Mouse (Mus musculus) E14TG2a.4 (cell line): ENCODE data around the gene Shisa8.
A peak's percentile ranks its signal among the peaks of the same experiment; 100 is the strongest.

Source experiments
- H3K27me3 ChIP-seq: 2 replicates; pipeline ENCODE4 v1.6.1; 2014; ENCODE audit warnings: low read length, control low read depth; ENCODE audit not compliant: insufficient read depth
- H3K36me3 ChIP-seq: 2 replicates; pipeline ENCODE4 v1.6.1; 2014; ENCODE audit warnings: low read length, control low read depth; ENCODE audit not compliant: insufficient read depth
- H3K4me1 ChIP-seq: replicated peaks from 2 replicates; pipeline ENCODE4 v1.6.1; 2014; ENCODE audit warnings: low read depth, low read length, control low read depth
- H3K4me3 ChIP-seq: replicated peaks from 2 replicates; pipeline ENCODE4 v1.5.1; 2014; ENCODE audit warnings: mild to moderate bottlenecking, low read length
- H3K9me3 ChIP-seq: 2 replicates; pipeline ENCODE4 v1.6.1; 2014; ENCODE audit warnings: low read length, control low read depth
- CTCF ChIP-seq: conservative IDR thresholded peaks from 2 replicates; pipeline ENCODE4 v1.5.1; 2014; ENCODE audit warnings: low read length
- NANOG ChIP-seq: IDR thresholded peaks from 2 replicates; pipeline ENCODE4 v1.6.1; 2014; ENCODE audit warnings: borderline replicate concordance, low read length, mixed read lengths
- POU5F1 ChIP-seq: IDR thresholded peaks from 2 replicates; pipeline ENCODE4 v1.6.1; 2014; ENCODE audit warnings: low read length, borderline replicate concordance

Gene Shisa8

DNA sequence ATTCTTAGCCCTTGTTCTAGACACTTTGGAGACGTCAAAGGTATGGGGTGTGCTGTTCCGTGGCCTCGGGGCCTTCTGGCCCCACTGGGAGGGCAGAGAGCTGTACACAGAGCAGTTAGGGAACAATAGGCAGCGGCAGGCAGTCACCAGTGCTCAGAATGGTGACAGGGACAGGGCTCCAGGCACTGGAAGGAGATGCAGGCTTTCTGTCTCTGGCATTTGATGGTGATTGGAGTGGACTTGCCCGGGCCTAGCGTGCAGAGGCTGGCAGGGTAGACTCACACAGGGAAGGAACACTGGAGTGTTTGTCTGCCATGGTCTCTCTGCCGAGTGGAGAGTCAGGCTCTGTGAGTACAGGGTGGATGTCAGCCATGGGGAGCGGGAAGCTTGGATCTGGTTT is 20.0 kb downstream of the Shisa8 start:
- no peaks in the 10 kb centered on the region for H3K9me3 ChIP-seq
- H3K36me3 ChIP-seq: peaks cover 95% of the 10 kb centered on the region
- no peaks in the 10 kb centered on the region for H3K27me3 ChIP-seq
- peaks cover 85% of the 10 kb centered on the region for H3K4me1 ChIP-seq
- TF ChIP-seq NANOG: no peak
- TF ChIP-seq POU5F1: no peak
- TF ChIP-seq CTCF: no peak
- H3K4me3 ChIP-seq: no peak overlapping the region

DNA sequence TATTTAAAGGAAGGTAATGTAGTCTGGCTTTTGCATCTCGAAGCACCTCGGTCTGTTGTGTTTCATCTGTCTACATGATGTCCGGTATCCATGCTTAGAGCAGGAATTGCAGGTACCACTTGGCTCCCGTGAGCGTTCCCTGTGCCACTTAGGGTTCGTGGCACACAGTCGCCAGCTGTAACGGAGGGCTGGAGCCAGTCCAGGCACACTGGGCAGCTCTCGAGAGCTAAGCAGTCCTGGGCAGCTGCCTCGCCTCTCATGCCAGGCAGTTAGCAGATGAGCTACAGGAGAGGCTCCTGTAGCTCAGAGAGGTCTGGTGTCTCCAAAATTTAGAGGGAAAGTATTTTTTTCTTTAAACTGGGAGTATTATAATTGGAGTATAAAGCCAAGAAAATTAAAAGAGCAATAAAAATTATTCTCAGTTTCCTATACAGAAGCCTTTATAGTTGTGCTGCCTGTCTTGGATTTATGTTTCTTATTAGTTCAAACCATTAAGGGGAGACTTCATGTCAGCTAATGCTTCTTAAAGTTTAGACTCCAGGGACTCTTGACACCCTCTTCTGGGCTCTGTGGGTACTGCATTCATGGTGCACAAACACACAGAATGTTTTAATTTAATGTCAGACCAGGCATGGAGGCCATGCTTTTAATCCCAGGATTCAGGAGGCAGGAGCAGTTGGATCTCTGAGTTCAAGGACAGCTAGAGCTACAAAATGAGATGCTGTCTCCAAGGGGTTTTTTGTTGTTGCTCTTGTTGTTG is 24.0 kb downstream of the Shisa8 start:
- Histone ChIP-seq H3K4me1 (peaks cover 99% of the 10 kb centered on the region), H3K36me3 (peaks cover 95% of the 10 kb centered on the region), H3K4me3 (no peak overlapping the region; the same call in 1 of the 2 replicates), H3K27me3 (no peaks in the 10 kb centered on the region), H3K9me3 (no peaks in the 10 kb centered on the region)
- TF ChIP-seq NANOG (no peak), CTCF (peak; percentile 96)

DNA sequence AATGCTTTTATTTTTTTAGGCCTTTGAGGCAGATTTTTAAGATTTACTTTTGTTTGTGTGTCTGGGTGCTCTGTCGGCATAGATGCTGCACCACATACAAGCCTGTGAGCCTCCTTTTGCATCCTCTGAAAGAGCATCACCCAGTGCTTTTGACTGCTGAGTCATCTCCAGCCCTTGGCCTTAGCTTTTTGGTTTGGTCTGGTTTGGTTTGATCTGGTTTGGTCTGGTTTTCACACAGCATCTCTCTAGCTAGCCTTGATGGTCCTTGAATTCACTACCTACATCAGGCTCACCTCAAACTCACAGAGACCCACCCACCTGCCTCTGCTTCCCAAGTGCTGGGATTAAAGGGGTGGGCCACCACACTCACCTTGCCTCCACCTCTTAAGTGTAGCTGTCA is 24.7 kb downstream of the Shisa8 start:
- no peak for TF ChIP-seq CTCF
- no peak for TF ChIP-seq POU5F1
- TF ChIP-seq NANOG: no peak; the same call in 1 of the 2 replicates
- H3K4me3 ChIP-seq: no peak overlapping the region
- no peaks in the 10 kb centered on the region for H3K27me3 ChIP-seq
- peaks cover 95% of the 10 kb centered on the region for H3K36me3 ChIP-seq
- peaks cover 100% of the 10 kb centered on the region for H3K4me1 ChIP-seq
- no peaks in the 10 kb centered on the region for H3K9me3 ChIP-seq

DNA sequence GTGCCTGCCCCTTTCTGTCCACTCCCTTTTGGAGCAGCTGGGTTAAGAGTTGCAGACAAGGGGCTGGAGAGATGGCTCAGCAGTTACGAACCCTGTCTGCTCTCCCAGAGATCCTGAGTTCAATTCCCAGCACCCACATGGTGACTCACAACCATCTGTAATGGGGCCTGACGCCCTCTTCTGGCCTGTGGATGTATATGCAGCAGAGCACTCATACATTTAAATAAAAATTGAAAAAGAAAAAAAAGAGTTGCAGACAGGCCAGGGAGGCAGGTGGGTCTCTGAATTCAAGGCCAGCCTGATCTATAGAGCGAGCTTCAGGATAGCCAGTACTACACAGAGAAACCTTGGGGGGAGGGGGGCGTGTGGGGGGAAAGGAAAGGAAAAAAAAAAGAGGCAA is 25.2 kb downstream of the Shisa8 start:
- Histone ChIP-seq H3K4me1 (peaks cover 96% of the 10 kb centered on the region), H3K4me3 (no peak overlapping the region), H3K9me3 (peaks cover 2% of the 10 kb centered on the region; the same call in 1 of the 2 replicates), H3K36me3 (peaks cover 95% of the 10 kb centered on the region), H3K27me3 (no peaks in the 10 kb centered on the region)
- TF ChIP-seq CTCF (peak; percentile 53), NANOG (no peak), POU5F1 (no peak)

DNA sequence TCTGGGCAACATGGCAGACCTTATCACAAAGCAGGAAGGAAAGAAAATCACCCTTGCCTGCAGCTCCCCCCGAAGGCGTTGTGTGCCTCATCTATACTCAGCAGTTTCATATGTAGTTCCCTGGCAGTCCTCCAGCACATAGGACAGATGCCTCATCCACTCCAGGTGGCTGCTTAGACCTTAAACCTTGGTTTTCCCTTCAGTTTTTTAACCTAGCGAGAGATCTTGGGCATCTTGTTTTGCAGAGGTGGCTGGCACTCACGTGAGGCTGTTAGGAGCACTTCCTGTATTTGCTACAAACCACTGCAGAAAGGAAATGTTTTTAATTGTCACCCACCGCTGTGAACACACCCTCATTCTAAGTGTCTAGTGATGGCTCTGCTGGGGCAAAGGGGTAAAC is 25.7 kb downstream of the Shisa8 start:
- Histone ChIP-seq H3K9me3 (peaks cover 7% of the 10 kb centered on the region; the same call in 1 of the 2 replicates), H3K4me3 (0 out of 2 replicates have a peak overlapping the region, but pooled peaks have one; percentile 5), H3K4me1 (peaks cover 93% of the 10 kb centered on the region), H3K36me3 (peaks cover 95% of the 10 kb centered on the region), H3K27me3 (no peaks in the 10 kb centered on the region)
- TF ChIP-seq POU5F1: no peak
- TF ChIP-seq NANOG: no peak
- TF ChIP-seq CTCF: no peak

DNA sequence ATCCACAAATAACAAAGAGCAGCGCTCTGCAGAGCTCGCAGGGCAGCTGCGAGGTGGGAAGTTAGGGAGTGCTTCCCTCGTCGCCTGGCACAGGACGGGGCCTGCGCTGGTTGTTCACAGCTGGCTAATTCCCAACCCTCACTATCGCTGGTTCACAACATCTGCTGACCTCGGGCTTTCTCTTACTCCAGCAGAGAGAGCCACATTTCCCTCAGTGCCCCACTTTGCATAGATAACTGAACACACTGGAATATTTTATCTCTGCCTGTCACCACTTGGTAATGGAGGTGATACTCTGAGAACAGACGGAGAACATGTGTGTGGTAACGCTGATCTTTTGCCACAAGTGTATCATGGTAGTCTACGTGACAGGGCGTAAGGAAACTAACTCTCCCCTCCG is 26.5 kb downstream of the Shisa8 start:
- Histone ChIP-seq H3K4me1 (peaks cover 89% of the 10 kb centered on the region), H3K36me3 (peaks cover 95% of the 10 kb centered on the region), H3K9me3 (peaks cover 7% of the 10 kb centered on the region; the same call in 1 of the 2 replicates), H3K4me3 (0 out of 2 replicates have a peak overlapping the region, but pooled peaks have one; percentile 5), H3K27me3 (no peaks in the 10 kb centered on the region)
- TF ChIP-seq POU5F1 (no peak), NANOG (no peak), CTCF (no peak)

DNA sequence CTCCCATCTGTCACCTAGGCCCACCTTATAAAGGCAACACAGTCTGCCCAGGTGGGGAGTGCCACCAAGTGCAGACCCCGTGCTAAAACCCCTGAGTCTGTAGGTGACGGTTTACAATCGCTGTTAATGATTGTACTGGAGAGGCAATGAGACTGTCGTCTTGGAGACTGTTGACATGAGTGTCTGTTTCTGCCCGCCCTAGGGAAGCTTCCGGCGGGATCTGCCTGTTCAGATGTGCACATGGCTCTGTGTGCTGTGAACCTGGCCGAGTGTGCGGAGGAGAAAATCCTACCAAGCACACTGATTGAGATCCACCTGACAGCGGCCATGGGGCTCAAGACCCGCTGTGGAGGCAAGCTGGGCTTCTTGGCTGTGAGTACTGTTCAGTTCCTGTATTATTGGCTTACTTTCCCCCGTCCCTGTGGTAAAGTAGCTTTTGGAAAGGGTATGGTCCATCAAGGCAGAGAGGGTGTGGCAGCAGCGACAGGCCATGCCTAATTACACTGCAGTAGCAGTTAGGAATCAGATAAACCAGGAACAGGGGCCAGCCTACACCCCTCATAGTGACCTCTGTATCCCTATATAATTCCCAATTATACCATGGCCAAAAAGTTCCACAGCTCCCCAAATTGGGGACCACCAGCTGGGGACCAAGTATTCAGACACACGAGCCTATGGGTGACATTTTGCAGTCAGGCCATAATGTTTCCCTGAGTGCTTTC is 27.4 kb downstream of the Shisa8 start:
- Histone ChIP-seq H3K4me1 (peaks cover 80% of the 10 kb centered on the region), H3K4me3 (0 out of 2 replicates have a peak overlapping the region, but pooled peaks have one; percentile 17), H3K9me3 (peaks cover 7% of the 10 kb centered on the region; the same call in 1 of the 2 replicates), H3K27me3 (no peaks in the 10 kb centered on the region), H3K36me3 (peaks cover 97% of the 10 kb centered on the region)
- no peak for TF ChIP-seq POU5F1
- TF ChIP-seq NANOG: no peak
- no peak for TF ChIP-seq CTCF

DNA sequence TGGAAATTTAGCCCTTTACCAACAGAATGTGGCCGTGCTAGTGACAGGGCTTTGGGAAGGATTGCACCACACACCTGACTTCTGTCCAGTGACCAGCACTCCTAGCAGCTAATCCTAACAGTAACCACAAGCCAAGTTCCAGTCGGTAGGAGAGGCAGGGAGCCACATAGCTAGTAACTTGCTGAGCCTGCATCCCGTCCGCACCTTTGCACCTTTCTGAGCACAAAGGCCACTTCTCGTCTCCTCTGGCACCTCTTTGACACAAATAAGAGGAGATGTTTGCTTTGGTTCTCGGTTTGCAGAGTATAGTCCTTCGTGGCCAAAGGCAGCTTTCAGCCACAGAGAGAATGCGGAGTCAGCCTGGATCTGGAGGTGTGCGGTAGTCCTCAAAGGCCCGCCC is 28.0 kb downstream of the Shisa8 start:
- H3K4me3 ChIP-seq: 0 out of 2 replicates have a peak overlapping the region, but pooled peaks have one; percentile 17
- H3K9me3 ChIP-seq: peaks cover 11% of the 10 kb centered on the region; the same call in 1 of the 2 replicates
- peaks cover 74% of the 10 kb centered on the region for H3K4me1 ChIP-seq
- TF ChIP-seq NANOG (no peak), POU5F1 (no peak), CTCF (no peak)
- H3K36me3 ChIP-seq: peaks cover 97% of the 10 kb centered on the region
- H3K27me3 ChIP-seq: no peaks in the 10 kb centered on the region
